Mouse (Mus musculus) c-Kit-positive CD71-positive TER-119-positive erythroid progenitor cells, embryonic 14.5 days (primary cell): ENCODE results near the gene Tnrc6b.

ENCODE experiments used
- DNase-seq: peaks from one replicate; pipeline ENCODE4 v3.0.0-alpha.2; 2013; ENCODE audit warnings: low spot score

Gene Tnrc6b

GRCm38 (mm10) chr15:80974311-80974710 is 263.2 kb downstream of the Tnrc6b start:
- no peak for DNase-seq

- no peak for DNase-seq
Measured at GRCm38 (mm10) chr15:80975666-80976065, 264.6 kb downstream of the Tnrc6b start.

GRCm38 (mm10) chr15:80977620-80978334 is 266.7 kb downstream of the Tnrc6b start, which contains the start of gene Sgsm3:
Gene Sgsm3 (plus strand): TSS chr15:80977765.
- peak; percentile 77 for DNase-seq

DNA sequence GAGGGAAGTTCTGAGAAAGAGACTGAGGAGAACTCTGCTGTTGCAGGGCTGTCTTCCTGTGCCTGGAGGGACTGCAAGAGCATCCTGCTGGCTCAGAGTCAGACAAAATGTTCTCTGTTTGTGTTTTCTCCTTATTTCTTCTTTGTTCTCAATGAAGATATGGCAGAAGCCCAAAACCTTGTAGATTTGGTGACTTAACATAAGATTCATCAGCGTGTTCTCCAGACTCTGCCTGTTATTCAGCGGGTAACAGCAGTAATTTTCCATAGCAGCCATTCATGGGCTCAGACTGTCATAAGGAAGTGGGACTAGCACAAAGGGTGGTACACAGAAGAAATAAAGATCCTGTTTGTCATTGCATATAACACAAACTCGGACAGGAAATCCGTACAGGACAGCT is 268.5 kb downstream of the Tnrc6b start:
- no peak for DNase-seq

- DNase-seq = peak; percentile 34
Measured at GRCm38 (mm10) chr15:80981176-80981575, 270.1 kb downstream of the Tnrc6b start.

GRCm38 (mm10) chr15:80983264-80983663 is 272.2 kb downstream of the Tnrc6b start:
- DNase-seq = no peak

DNA sequence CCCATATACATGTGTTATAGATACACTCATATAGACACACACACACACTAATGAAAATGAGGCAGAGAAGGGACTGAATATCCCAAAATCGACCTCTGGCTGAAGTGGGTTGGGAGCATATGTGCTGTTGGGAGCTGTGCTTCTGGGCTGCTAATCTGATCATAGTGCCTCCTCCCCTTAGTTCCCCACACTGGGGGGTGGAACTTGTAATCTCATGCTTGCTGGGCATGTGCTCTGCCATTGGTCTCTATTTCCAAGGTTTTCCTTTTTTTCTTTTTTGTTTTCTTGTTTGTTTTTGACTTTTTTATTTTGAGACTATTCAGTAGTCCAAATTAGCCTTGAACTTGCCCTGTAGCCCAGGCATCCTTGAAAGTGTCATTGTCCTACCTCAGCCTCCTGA is 277.2 kb downstream of the Tnrc6b start:
- no peak for DNase-seq

DNA sequence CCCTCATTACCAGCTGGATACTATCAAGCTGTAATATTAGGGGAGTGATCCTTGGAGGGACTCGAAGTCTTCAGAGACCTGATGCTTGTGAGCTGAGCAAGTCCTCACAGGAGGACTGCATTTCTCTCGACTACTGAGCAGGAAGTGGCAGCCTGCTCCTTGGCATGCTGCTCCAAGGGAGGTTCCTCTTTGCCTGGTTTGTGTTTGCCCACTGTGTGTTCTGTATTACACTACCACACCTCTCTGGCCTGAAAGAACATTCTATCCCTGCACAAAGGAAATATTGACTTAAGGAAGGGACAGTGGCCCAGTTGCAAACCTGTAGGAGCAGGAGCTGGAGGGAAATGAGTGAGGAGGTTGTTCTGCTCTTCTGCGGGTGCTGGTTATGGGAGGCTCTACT is 278.6 kb downstream of the Tnrc6b start:
- no peak for DNase-seq
